Mouse (Mus musculus) embryonic facial prominence, embryonic 14.5 days (tissue): Measurements from ENCODE around the gene Blvra. TPM values are rescaled to one million over a fixed set of nuclear protein-coding genes. Genes with fewer than 3 reads are reported as not detected.

ENCODE experiments used
- microRNA-seq: library from miRNA; unstranded; fragments of <30 nt; microRNA quantifications from one replicate; pipeline ENCODE4, GENCODE M21; 2016; ENCODE audit warnings: borderline number of aligned reads
- polyA plus RNA-seq: library from polyadenylated mRNA; unstranded; fragments of >200 nt; fragmentation: Nextera tagmentation; extraction: Ambion mirVana; gene quantifications from 2 replicates; pipeline ENCODE4 v1.2.1, GENCODE M21; 2014

Blvra gene
- polyA plus RNA-seq, 1 experiment from 2014 or later: 46.0 TPM

Small RNAs within 50 kb of the gene (microRNA-seq; reads per million reads assigned to microRNA genes)
- gene Gm24081: not detected

Other genes with a start within 250 kb of the Blvra start
- 38.2 and 46.3 TPM in 2 replicates for gene Trpm7, start 194.4 kb upstream of the Blvra start, polyA plus RNA-seq
- gene Sppl2a, start 137.4 kb upstream of the Blvra start, polyA plus RNA-seq: 64.5 and 71.9 TPM in 2 replicates
- gene Ap4e1, start 61.9 kb upstream of the Blvra start, polyA plus RNA-seq: 9.6 TPM in 2 replicates
- gene Ncaph, start 63.3 kb downstream of the Blvra start, polyA plus RNA-seq: 60.4 and 68.2 TPM in 2 replicates
- 16.7 and 19.0 TPM in 2 replicates for gene Itpripl1, start 72.8 kb downstream of the Blvra start, polyA plus RNA-seq
- 1.8 and 2.5 TPM in 2 replicates for gene 1810024B03Rik, start 137.6 kb downstream of the Blvra start, polyA plus RNA-seq
- 54.6 and 68.6 TPM in 2 replicates for gene Snrnp200, start 137.7 kb downstream of the Blvra start, polyA plus RNA-seq
- 58.5 and 60.5 TPM in 2 replicates for gene Ciao1, start 177.2 kb downstream of the Blvra start, polyA plus RNA-seq
- gene Tmem127, start 177.2 kb downstream of the Blvra start, polyA plus RNA-seq: 25.6 and 25.9 TPM in 2 replicates
- gene Stard7, start 199.6 kb downstream of the Blvra start, polyA plus RNA-seq: 81.0 and 85.5 TPM in 2 replicates